In genomic region chr7:67788713-67789112, GRCm38 (mm10) we compare ENCODE assay signal across 9 mouse cellular contexts. TPM values are rescaled to one million over a fixed set of nuclear protein-coding genes. Genes with fewer than 3 reads are reported as not detected.
DNase-seq lines count a peak whose midpoint lies in the region; ATAC-seq and TF ChIP-seq lines count a peak whose summit lies in the region.
"Had no signal": no experiment of that assay in that cellular context is flagged by ENCODE, and none has a peak within 500 bp of the region (broad histone marks: within the 10 kb centered on the region; RNA-seq: fewer than 3 reads in every experiment).

No protein-coding gene starts in this region.

- 16% methylated on average over 10 of the region's 10 CpGs for WGBS in midbrain, postnatal 0 days
- WGBS in stomach, embryonic 14.5 days = 9% methylated on average over 10 of the region's 10 CpGs

- H3K4me1 ChIP-seq in midbrain, postnatal 0 days (ENCODE audit: insufficient read depth, low read length) = no peaks in the 10 kb centered on the region
- no peaks in the 10 kb centered on the region for H3K4me1 ChIP-seq in stomach, embryonic 14.5 days (ENCODE audit: control insufficient read depth, insufficient read depth, low read length)

- intact Hi-C loops in left cerebral cortex, postnatal 4 days (cut with DNase I) = loop anchor here (2.0 kb wide), 1 partner anchor 568 kb away; no protein-coding TSS in a partner anchor

- no peak overlapping the region for H3K27ac ChIP-seq in midbrain, postnatal 0 days (ENCODE audit: low read depth, low read length)
- H3K27ac ChIP-seq in stomach, embryonic 14.5 days (ENCODE audit: low read length) = no peak overlapping the region
- H3K27ac ChIP-seq: embryonic facial prominence, embryonic 12.5 days had no signal

- no peaks in the 10 kb centered on the region for H3K27me3 ChIP-seq in midbrain, postnatal 0 days (ENCODE audit: insufficient read depth, low read length)
- no peaks in the 10 kb centered on the region for H3K27me3 ChIP-seq in stomach, embryonic 14.5 days (ENCODE audit: control insufficient read depth, insufficient read depth, low read length)
- H3K27me3 ChIP-seq: embryonic facial prominence, embryonic 12.5 days had no signal

- no peak overlapping the region for H3K9ac ChIP-seq in midbrain, postnatal 0 days (replicated peaks; ENCODE audit: low read length, poor library complexity, severe bottlenecking)
- no peak overlapping the region for H3K9ac ChIP-seq in stomach, embryonic 14.5 days (replicated peaks; ENCODE audit: low read depth, low read length)
- H3K9ac ChIP-seq: embryonic facial prominence, embryonic 12.5 days had no signal

- H3K4me2 ChIP-seq in midbrain, postnatal 0 days (ENCODE audit: low read depth, low read length, poor library complexity, severe bottlenecking) = no peak overlapping the region
- no peak overlapping the region for H3K4me2 ChIP-seq in stomach, embryonic 14.5 days (replicated peaks; ENCODE audit: low read depth, low read length)
- H3K4me2 ChIP-seq: embryonic facial prominence, embryonic 12.5 days had no signal

- no peaks in the 10 kb centered on the region for H3K9me3 ChIP-seq in midbrain, postnatal 0 days (ENCODE audit: low read length)
- no peaks in the 10 kb centered on the region for H3K9me3 ChIP-seq in stomach, embryonic 14.5 days (ENCODE audit: control insufficient read depth, low read depth, low read length)
- H3K9me3 ChIP-seq: embryonic facial prominence, embryonic 12.5 days had no signal

- no peaks in the 10 kb centered on the region for H3K36me3 ChIP-seq in midbrain, postnatal 0 days (ENCODE audit: insufficient read depth, low read length)
- no peaks in the 10 kb centered on the region for H3K36me3 ChIP-seq in stomach, embryonic 14.5 days (ENCODE audit: control insufficient read depth, insufficient read depth, low read length)
- H3K36me3 ChIP-seq: embryonic facial prominence, embryonic 12.5 days had no signal

- DNase-seq in 3134 (ENCODE audit: extremely low read depth, insufficient read length, low spot score) (peak; percentile 24), ZHBTc4 (ENCODE audit: low read depth, low spot score) (peak; percentile 74)
- peak; percentile 30 for DNase-seq in gastrocnemius, postnatal 25 days
- DNase-seq in kidney, adult 18-20 months = peak; percentile 76
- DNase-seq in left cerebral cortex, postnatal 4 days = peak; percentile 61
- DNase-seq in midbrain, postnatal 0 days (ENCODE audit: low spot score) = peak; percentile 86

- ATAC-seq in common myeloid progenitor, adult 5-6 weeks (replicated peaks; ENCODE audit: low read depth, poor library complexity, severe bottlenecking) = peak; percentile 74
- ATAC-seq in midbrain, postnatal 0 days (ENCODE audit: low FRiP score) = no peak
- peak; percentile 79 for ATAC-seq in stomach, embryonic 14.5 days (ENCODE audit: insufficient number of reproducible peaks, insufficient read depth, low FRiP score, low read depth)

- H3K4me3 ChIP-seq in midbrain, postnatal 0 days (ENCODE audit: low read depth, low read length) = no peak overlapping the region
- no peak overlapping the region for H3K4me3 ChIP-seq in stomach, embryonic 14.5 days (ENCODE audit: low read depth, low read length)
- H3K4me3 ChIP-seq: embryonic facial prominence, embryonic 12.5 days had no signal

- TF ChIP-seq CTCF in midbrain, postnatal 0 days (IDR thresholded peaks at IDR 0.05) = peak; percentile 95

RNA-seq across cellular contexts. Expression of gene Synm, which starts 29.2 kb away (rescaled TPM):
- 0.44 and 1.3 TPM in 2 replicates for total RNA-seq in common myeloid progenitor, adult 5-6 weeks (2017)
- total RNA-seq in gastrocnemius, postnatal 25 days (2021) = 100 to 1,000 TPM; 216 to 239 TPM
- 10 to 100 TPM; 25.6 to 27.7 TPM for total RNA-seq in left cerebral cortex, postnatal 4 days (2021)
- 6.0 and 11.6 TPM in 2 replicates for total RNA-seq in midbrain, postnatal 0 days (2014; rRNA removed)
- 4.2 and 4.7 TPM in 2 replicates for polyA plus RNA-seq in midbrain, postnatal 0 days (2015; fragmentation: Nextera tagmentation; extraction: Ambion mirVana)
- polyA plus RNA-seq in stomach, embryonic 14.5 days (2014; fragmentation: Nextera tagmentation; extraction: Ambion mirVana) = 2.6 and 3.4 TPM in 2 replicates

Comparison
In these comparisons a context has a peak if more than half of its experiments do, and no peak if none do; other contexts are left out.
1. DNase-seq: peak in every context shown above with its lines; median percentile 86 in midbrain, postnatal 0 days; 76 in kidney, adult 18-20 months; 74 in ZHBTc4; 61 in left cerebral cortex, postnatal 4 days; 30 in gastrocnemius, postnatal 25 days; 24 in 3134.
2. RNA of gene Synm, which starts 29.2 kb away (total RNA-seq): 216 to 239 TPM in gastrocnemius, postnatal 25 days; 25.6 to 27.7 TPM in left cerebral cortex, postnatal 4 days, 6.0 to 11.6 TPM in midbrain, postnatal 0 days and 0.44 to 1.3 TPM in common myeloid progenitor, adult 5-6 weeks; every median in the first group is over 4 times any median in the second.